Mouse (Mus musculus) NIH3T3 (cell line): Measurements from ENCODE around the gene Epo.

Experiments
- DNase-seq: peaks from one replicate; pipeline ENCODE4 v3.0.0-alpha.2; 2012; ENCODE audit warnings: low read depth

Epo gene

GRCm38 (mm10) chr5:137539291-137539801, 6.3 kb upstream of the Epo start:
- peak; percentile 44 for DNase-seq

GRCm38 (mm10) chr5:137537461-137537860, 4.4 kb upstream of the Epo start:
- DNase-seq = no peak

- DNase-seq = no peak
These were observed 2.3 kb upstream of the Epo start for GRCm38 (mm10) chr5:137535318-137535717.

- no peak for DNase-seq
These were observed 1.7 kb upstream of the Epo start for GRCm38 (mm10) chr5:137534762-137535161.

GRCm38 (mm10) chr5:137532808-137533116, 280 bp downstream of the Epo start:
- DNase-seq = no peak

- peak; percentile 50 for DNase-seq
These were observed 773 bp downstream of the Epo start for GRCm38 (mm10) chr5:137532131-137532807.

- DNase-seq = peak; percentile 61
These were observed 1.5 kb downstream of the Epo start for GRCm38 (mm10) chr5:137531414-137532130.

GRCm38 (mm10) chr5:137530588-137531413, 2.2 kb downstream of the Epo start:
- DNase-seq = peak; percentile 86

GRCm38 (mm10) chr5:137530075-137530474, 3.0 kb downstream of the Epo start:
- DNase-seq = no peak

GRCm38 (mm10) chr5:137529221-137529995, 3.6 kb downstream of the Epo start:
- DNase-seq = no peak

GRCm38 (mm10) chr5:137528247-137528968, 4.6 kb downstream of the Epo start:
- DNase-seq = no peak

GRCm38 (mm10) chr5:137527413-137527812, 5.6 kb downstream of the Epo start:
- no peak for DNase-seq

- DNase-seq = peak; percentile 34
These were observed 6.7 kb downstream of the Epo start for GRCm38 (mm10) chr5:137526192-137526936.

GRCm38 (mm10) chr5:137525511-137525910, 7.5 kb downstream of the Epo start:
- DNase-seq = no peak

- DNase-seq = no peak
These were observed 8.4 kb downstream of the Epo start for GRCm38 (mm10) chr5:137524671-137525070.

GRCm38 (mm10) chr5:137524251-137524515, 8.9 kb downstream of the Epo start:
- DNase-seq = no peak

- no peak for DNase-seq
These were observed 9.4 kb downstream of the Epo start for GRCm38 (mm10) chr5:137523396-137524250.

- DNase-seq = no peak
These were observed 10.3 kb downstream of the Epo start for GRCm38 (mm10) chr5:137522711-137523110.

GRCm38 (mm10) chr5:137521861-137522260, 11.2 kb downstream of the Epo start:
- no peak for DNase-seq
